12 mouse cellular contexts compared by ENCODE assay signal in the genomic region with DNA sequence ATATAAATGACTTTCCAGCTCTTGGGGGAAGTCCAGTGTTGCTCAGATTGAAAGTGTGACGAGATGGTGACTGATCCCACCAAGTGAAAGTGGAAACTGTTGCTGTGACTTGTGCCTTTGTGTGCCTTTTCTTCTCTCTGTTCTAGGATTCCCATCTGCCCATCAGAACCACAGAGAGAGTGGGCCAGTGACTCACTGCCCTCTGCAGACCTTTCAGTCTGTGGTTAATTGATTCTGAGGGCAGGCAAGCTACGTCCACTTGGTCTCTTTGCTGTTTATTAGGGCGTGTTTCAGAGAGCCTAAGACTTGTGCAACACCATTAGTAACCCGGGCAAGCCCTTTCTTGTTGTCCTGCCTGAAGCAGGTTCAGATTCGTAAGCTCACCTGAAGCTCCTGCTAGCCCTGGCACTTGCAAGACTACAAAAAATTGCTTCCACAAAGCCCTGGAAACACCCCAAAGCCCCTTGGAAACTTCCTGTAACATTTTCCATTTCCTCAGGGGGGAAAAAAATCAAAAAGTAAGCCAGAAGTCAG. TPM values are rescaled to one million over a fixed set of nuclear protein-coding genes. Genes with fewer than 3 reads are reported as not detected.
DNase-seq lines count a peak whose midpoint lies in the region; ATAC-seq and TF ChIP-seq lines count a peak whose summit lies in the region.
"Had no signal": no experiment of that assay in that cellular context is flagged by ENCODE, and none has a peak within 500 bp of the region (broad histone marks: within the 10 kb centered on the region; RNA-seq: fewer than 3 reads in every experiment).

No protein-coding gene starts in this region.

- H3K4me2 ChIP-seq in forebrain, postnatal 0 days (ENCODE audit: low read depth) = no peak overlapping the region
- H3K4me2 ChIP-seq in stomach, embryonic 16.5 days (ENCODE audit: low read depth, low read length) = no peak overlapping the region
- H3K4me2 ChIP-seq in midbrain, embryonic 14.5 days (ENCODE audit: low read length) = no peak overlapping the region
- H3K4me2 ChIP-seq: liver, embryonic 15.5 days; neural tube, embryonic 13.5 days had no signal

- no peaks in the 10 kb centered on the region for H3K36me3 ChIP-seq in forebrain, postnatal 0 days (ENCODE audit: insufficient read depth)
- H3K36me3 ChIP-seq in forebrain, embryonic 10.5 days (replicated peaks) = no peaks in the 10 kb centered on the region
- peaks cover 7% of the 10 kb centered on the region for H3K36me3 ChIP-seq in spleen, adult 2 months (ENCODE audit: control insufficient read depth, insufficient read depth, low read length)
- H3K36me3 ChIP-seq in stomach, embryonic 16.5 days (ENCODE audit: control insufficient read depth, insufficient read depth, low read length) = no peaks in the 10 kb centered on the region
- H3K36me3 ChIP-seq in midbrain, embryonic 14.5 days (ENCODE audit: control insufficient read depth, insufficient read depth, low read length) = no peaks in the 10 kb centered on the region
- H3K36me3 ChIP-seq: liver, embryonic 15.5 days; neural tube, embryonic 13.5 days had no signal

- DNase-seq in forebrain, postnatal 0 days = no peak
- DNase-seq in forebrain, embryonic 10.5 days (ENCODE audit: extremely low spot score, low spot score) = no peak
- no peak for DNase-seq in spleen, adult 2 months (ENCODE audit: low read depth in 1 of 2, low spot score in 2 of 2)
- DNase-seq in spleen, adult 12 weeks (ENCODE audit: low spot score) = no peak
- DNase-seq in midbrain, embryonic 14.5 days = no peak
- DNase-seq in frontal cortex, postnatal 10 days (ENCODE audit: low spot score in 2 of 2) = no peak
- DNase-seq: adrenal gland, postnatal 25 days had no signal

- no peak for TF ChIP-seq POLR2A in spleen, adult 2 months (IDR thresholded peaks at IDR 0.05; ENCODE audit: low read depth, low read length)

- no peak for ATAC-seq in forebrain, postnatal 0 days
- ATAC-seq in inflammation-experienced regulatory T-cells, adult 6 months = peak; percentile 83
- no peak for ATAC-seq in stomach, embryonic 16.5 days (ENCODE audit: insufficient read depth, low FRiP score)
- no peak for ATAC-seq in midbrain, embryonic 14.5 days (ENCODE audit: low FRiP score, low TSS enrichment)
- ATAC-seq: hindbrain, postnatal 0 days had no signal

- no peaks in the 10 kb centered on the region for H3K9me3 ChIP-seq in forebrain, postnatal 0 days (ENCODE audit: low read length)
- H3K9me3 ChIP-seq in forebrain, embryonic 10.5 days = no peaks in the 10 kb centered on the region
- no peaks in the 10 kb centered on the region for H3K9me3 ChIP-seq in stomach, embryonic 16.5 days (replicated peaks; ENCODE audit: control insufficient read depth, low read length)
- no peaks in the 10 kb centered on the region for H3K9me3 ChIP-seq in midbrain, embryonic 14.5 days (ENCODE audit: control insufficient read depth, low read length)
- H3K9me3 ChIP-seq: liver, embryonic 15.5 days; neural tube, embryonic 13.5 days had no signal

- TF ChIP-seq CTCF in forebrain, postnatal 0 days (IDR thresholded peaks at IDR 0.05; ENCODE audit: low read depth) = no peak
- no peak for TF ChIP-seq CTCF in spleen, adult 2 months (IDR thresholded peaks at IDR 0.05; ENCODE audit: extremely low read depth, insufficient read depth, insufficient read length, insufficient replicate concordance)

- no peak overlapping the region for H3K9ac ChIP-seq in forebrain, postnatal 0 days
- H3K9ac ChIP-seq in stomach, embryonic 16.5 days (ENCODE audit: low read length) = no peak overlapping the region
- H3K9ac ChIP-seq in midbrain, embryonic 14.5 days (replicated peaks; ENCODE audit: low read length) = no peak overlapping the region
- H3K9ac ChIP-seq: liver, embryonic 15.5 days; neural tube, embryonic 13.5 days had no signal

- 66% methylated on average over 5 of the region's 5 CpGs for WGBS in forebrain, postnatal 0 days
- WGBS in forebrain, embryonic 10.5 days = 71% methylated on average over 5 of the region's 5 CpGs
- 53% methylated on average over 5 of the region's 5 CpGs for WGBS in spleen, adult 2 months
- 54% methylated on average over 5 of the region's 5 CpGs for WGBS in stomach, embryonic 16.5 days
- 78% methylated on average over 5 of the region's 5 CpGs for WGBS in midbrain, embryonic 14.5 days

- H3K4me1 ChIP-seq in forebrain, postnatal 0 days (ENCODE audit: insufficient read depth) = no peaks in the 10 kb centered on the region
- H3K4me1 ChIP-seq in forebrain, embryonic 10.5 days = no peaks in the 10 kb centered on the region
- peaks cover 15% of the 10 kb centered on the region; the same call in 1 of the 2 replicates for H3K4me1 ChIP-seq in spleen, adult 2 months (ENCODE audit: control insufficient read depth, insufficient read depth, insufficient read length)
- no peaks in the 10 kb centered on the region for H3K4me1 ChIP-seq in stomach, embryonic 16.5 days (ENCODE audit: control insufficient read depth, insufficient read depth, low read length)
- H3K4me1 ChIP-seq in midbrain, embryonic 14.5 days (ENCODE audit: control insufficient read depth, insufficient read depth, low read length) = no peaks in the 10 kb centered on the region
- H3K4me1 ChIP-seq: liver, embryonic 15.5 days; neural tube, embryonic 13.5 days had no signal

- no peak overlapping the region for H3K4me3 ChIP-seq in forebrain, postnatal 0 days (ENCODE audit: low read depth, low read length)
- no peak overlapping the region for H3K4me3 ChIP-seq in forebrain, embryonic 10.5 days
- H3K4me3 ChIP-seq in spleen, adult 2 months (ENCODE audit: extremely low read depth, insufficient read depth, insufficient read length) = no peak overlapping the region
- H3K4me3 ChIP-seq in stomach, embryonic 16.5 days (replicated peaks; ENCODE audit: low read length) = no peak overlapping the region
- no peak overlapping the region for H3K4me3 ChIP-seq in midbrain, embryonic 14.5 days (replicated peaks; ENCODE audit: low read depth, low read length)
- H3K4me3 ChIP-seq: liver, embryonic 15.5 days; neural tube, embryonic 13.5 days had no signal

- H3K27ac ChIP-seq in forebrain, postnatal 0 days (ENCODE audit: low read depth, low read length) = 0 out of 2 replicates have a peak overlapping the region, but pooled peaks have one; percentile 5
- no peak overlapping the region for H3K27ac ChIP-seq in forebrain, embryonic 10.5 days
- peak overlapping the region; percentile 75 for H3K27ac ChIP-seq in spleen, adult 2 months (ENCODE audit: insufficient read depth, low read length)
- peak overlapping the region; percentile 51 for H3K27ac ChIP-seq in stomach, embryonic 16.5 days (ENCODE audit: low read length)
- no peak overlapping the region for H3K27ac ChIP-seq in midbrain, embryonic 14.5 days (replicated peaks; ENCODE audit: low read depth, low read length)
- H3K27ac ChIP-seq: hindbrain, postnatal 0 days; liver, embryonic 15.5 days; neural tube, embryonic 13.5 days had no signal

- H3K27me3 ChIP-seq in forebrain, postnatal 0 days (ENCODE audit: insufficient read depth, low read length) = no peaks in the 10 kb centered on the region
- no peaks in the 10 kb centered on the region for H3K27me3 ChIP-seq in forebrain, embryonic 10.5 days (ENCODE audit: poor library complexity, severe bottlenecking)
- no peaks in the 10 kb centered on the region for H3K27me3 ChIP-seq in spleen, adult 2 months (ENCODE audit: control insufficient read depth, insufficient read depth, low read length)
- H3K27me3 ChIP-seq in stomach, embryonic 16.5 days (ENCODE audit: control insufficient read depth, insufficient read depth, low read length) = no peaks in the 10 kb centered on the region
- no peaks in the 10 kb centered on the region for H3K27me3 ChIP-seq in midbrain, embryonic 14.5 days (ENCODE audit: control insufficient read depth, insufficient read depth, low read length)
- H3K27me3 ChIP-seq: liver, embryonic 15.5 days; neural tube, embryonic 13.5 days had no signal

RNA-seq across cellular contexts. Expression of a gene that starts 52.5 kb away (rescaled TPM):
- 43.2 and 50.9 TPM in 2 replicates for total RNA-seq in forebrain, postnatal 0 days (2014; rRNA removed)
- polyA plus RNA-seq in forebrain, postnatal 0 days (2015; fragmentation: Nextera tagmentation; extraction: Ambion mirVana) = 5.3 and 8.1 TPM in 2 replicates
- polyA plus RNA-seq in forebrain, embryonic 10.5 days (2016; fragmentation: Nextera tagmentation; extraction: Ambion mirVana) = 11.7 and 13.0 TPM in 2 replicates
- polyA plus RNA-seq in spleen, adult 2 months (2012; rRNA removed) = 4.3 and 4.6 TPM in 2 replicates
- polyA plus RNA-seq in inflammation-experienced regulatory T-cells, adult 6 months (2017; shearing (Covaris generic)) = 10 to 100 TPM; 22.8 to 46.1 (median 33.8) TPM
- polyA plus RNA-seq in stomach, embryonic 16.5 days (2015; fragmentation: Nextera tagmentation; extraction: Ambion mirVana) = 10.3 and 11.2 TPM in 2 replicates
- 19.1 TPM in 2 replicates for polyA plus RNA-seq in midbrain, embryonic 14.5 days (2014; fragmentation: Nextera tagmentation; extraction: Ambion mirVana)

Comparison
In these comparisons a context has a peak if more than half of its experiments do, and no peak if none do; other contexts are left out.
1. H3K27ac ChIP-seq: peak in forebrain, postnatal 0 days (single experiment), spleen, adult 2 months (single experiment) and stomach, embryonic 16.5 days (single experiment); none in forebrain, embryonic 10.5 days (single experiment) and midbrain, embryonic 14.5 days (single experiment).